Mouse (Mus musculus): ENCODE data around the gene Efcab2. TPM values are rescaled to one million over a fixed set of nuclear protein-coding genes. Genes with fewer than 3 reads are reported as not detected.

Efcab2 gene
- polyA plus RNA-seq (2015; fragmentation: Nextera tagmentation; extraction: Ambion mirVana): 3.5 and 4.5 TPM in 2 replicates

DNA sequence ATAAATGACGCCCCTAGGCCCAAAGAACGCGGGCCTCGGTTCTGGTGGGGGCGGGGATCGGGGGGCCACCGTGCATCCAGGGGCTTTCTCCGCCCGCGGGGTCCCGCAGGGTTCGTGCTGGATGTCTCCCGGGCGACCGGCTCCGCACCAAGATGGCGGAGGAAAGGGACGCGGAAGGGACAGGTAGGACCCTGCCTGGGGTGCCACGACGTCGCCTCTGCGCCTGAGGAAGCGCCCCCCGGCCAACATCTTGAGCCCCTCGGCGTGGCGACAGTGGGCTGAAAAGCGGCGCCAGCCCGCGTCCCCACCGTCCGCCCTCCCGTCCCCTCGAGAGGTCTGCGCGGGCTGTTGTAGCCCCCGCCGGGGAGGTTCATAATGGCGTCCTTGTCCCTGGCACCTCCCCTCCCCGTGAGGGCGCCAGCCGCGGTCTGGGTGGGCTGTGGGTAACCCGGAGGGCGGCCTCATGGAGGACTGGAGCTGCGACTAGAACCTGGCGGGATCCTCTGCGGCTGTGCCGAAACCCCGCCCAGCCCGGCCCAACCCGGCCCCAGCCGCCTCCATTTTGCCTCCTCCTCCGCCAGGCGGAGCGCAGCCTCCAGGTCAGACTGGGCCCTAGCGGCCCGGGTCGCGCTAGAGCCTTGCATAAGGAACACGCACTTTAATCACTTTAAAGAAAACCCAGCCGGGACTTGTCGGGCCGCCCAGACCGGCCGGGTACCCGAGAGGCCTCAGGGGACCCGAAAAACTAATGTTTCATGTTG is at the start of gene Efcab2:
Gene Efcab2 (plus strand): TSS at position 135 of the 761 bp plus-strand sequence.
- under 1% methylated on average over 64 of the region's 70 CpGs for WGBS
- Histone ChIP-seq H3K4me3 (peak within 1 kb of the TSS; percentile 63), H3K4me2 (peak within 1 kb of the TSS; percentile 55), H3K27me3 (no peaks in the 10 kb centered on the region), H3K9ac (peak within 1 kb of the TSS; percentile 76), H3K4me1 (no peaks in the 10 kb centered on the region), H3K9me3 (no peaks in the 10 kb centered on the region), H3K27ac (peak within 1 kb of the TSS; percentile 100), H3K36me3 (no peaks in the 10 kb centered on the region)
- ATAC-seq (ENCODE audit: insufficient number of reproducible peaks, low FRiP score, low TSS enrichment, low read depth): peak; percentile 96

DNA sequence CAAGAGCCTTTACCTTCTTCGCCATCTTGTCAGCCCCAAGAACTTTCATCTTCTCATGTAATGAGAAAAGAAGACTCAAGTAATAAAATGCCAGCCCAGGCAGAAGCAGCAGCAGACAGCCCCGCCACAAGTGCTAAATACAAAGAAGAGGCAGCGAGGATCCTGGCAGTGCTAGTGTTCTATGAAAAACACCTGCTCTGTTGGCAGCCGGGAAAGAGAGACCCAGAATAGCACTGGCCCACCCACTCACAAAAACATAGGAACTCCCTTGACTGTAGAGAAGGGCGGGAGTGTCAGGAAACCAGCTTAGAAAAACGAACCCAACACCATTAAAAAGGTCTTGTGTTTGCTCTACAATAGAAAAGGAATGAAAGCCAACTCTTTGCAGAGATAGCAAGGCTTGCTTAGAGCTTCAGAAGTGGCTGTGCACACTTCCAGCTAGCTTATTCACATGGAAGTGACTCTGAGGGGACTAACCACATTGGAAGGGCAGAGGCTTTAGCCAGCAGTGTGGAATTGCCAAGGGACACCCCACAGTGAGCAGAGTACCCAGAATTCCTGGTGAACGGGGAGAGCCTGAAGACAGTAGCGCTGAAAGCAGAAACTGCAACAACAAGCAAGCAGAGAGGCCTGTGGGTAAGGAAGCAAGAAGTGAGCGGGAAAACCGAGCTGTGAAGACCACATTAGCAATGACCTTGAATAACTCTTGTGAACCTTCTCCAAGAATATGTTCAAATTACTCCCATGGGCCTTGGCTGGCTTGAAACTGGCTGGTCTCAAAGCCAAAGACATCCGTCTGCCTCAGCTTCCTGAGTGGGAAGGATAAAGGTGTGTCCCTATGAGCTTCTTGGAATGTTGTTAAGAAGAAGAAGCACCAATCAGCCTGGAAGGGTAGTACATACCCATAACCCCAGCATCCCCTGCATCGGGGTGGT is 47.8 kb upstream of the Efcab2 start:
- WGBS: 66% methylated on average over 12 of the region's 12 CpGs
- ATAC-seq (ENCODE audit: insufficient number of reproducible peaks, low FRiP score, low TSS enrichment, low read depth): no peak
- no peak overlapping the region for H3K9ac ChIP-seq
- H3K4me1 ChIP-seq: 0 out of 2 replicates have a peak, but pooled peaks cover 5% of the 10 kb centered on the region
- no peak overlapping the region for H3K4me3 ChIP-seq
- no peaks in the 10 kb centered on the region for H3K36me3 ChIP-seq
- no peak overlapping the region for H3K27ac ChIP-seq
- H3K27me3 ChIP-seq: no peaks in the 10 kb centered on the region
- no peaks in the 10 kb centered on the region for H3K9me3 ChIP-seq
- no peak overlapping the region for H3K4me2 ChIP-seq

DNA sequence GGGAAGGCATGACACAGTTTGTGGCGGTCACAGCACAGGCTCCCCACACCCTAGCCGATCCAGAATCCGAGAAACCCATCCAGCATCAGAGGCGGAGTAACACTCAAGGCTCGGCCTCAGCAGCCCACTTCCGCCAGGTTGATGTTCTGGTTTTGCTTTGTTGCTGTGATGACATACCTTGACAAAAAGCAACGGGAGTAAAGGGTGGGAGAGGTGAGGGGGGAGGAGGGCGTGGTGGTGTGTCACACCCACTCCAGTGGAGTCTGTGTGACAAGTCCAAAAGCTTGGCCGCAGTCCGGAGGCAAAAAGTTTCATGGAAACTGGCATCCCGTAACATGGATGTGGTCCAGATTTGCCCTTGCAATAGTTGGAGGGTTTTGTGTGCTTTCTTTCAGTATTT is 45.6 kb upstream of the Efcab2 start:
- no peak overlapping the region for H3K4me3 ChIP-seq
- no peaks in the 10 kb centered on the region for H3K9me3 ChIP-seq
- no peaks in the 10 kb centered on the region for H3K36me3 ChIP-seq
- ATAC-seq (ENCODE audit: insufficient number of reproducible peaks, low FRiP score, low TSS enrichment, low read depth): no peak
- H3K27me3 ChIP-seq: no peaks in the 10 kb centered on the region
- no peak overlapping the region for H3K9ac ChIP-seq
- 80% methylated on average over 11 of the region's 11 CpGs for WGBS
- H3K4me2 ChIP-seq: no peak overlapping the region
- no peak overlapping the region for H3K27ac ChIP-seq
- H3K4me1 ChIP-seq: 0 out of 2 replicates have a peak, but pooled peaks cover 5% of the 10 kb centered on the region

DNA sequence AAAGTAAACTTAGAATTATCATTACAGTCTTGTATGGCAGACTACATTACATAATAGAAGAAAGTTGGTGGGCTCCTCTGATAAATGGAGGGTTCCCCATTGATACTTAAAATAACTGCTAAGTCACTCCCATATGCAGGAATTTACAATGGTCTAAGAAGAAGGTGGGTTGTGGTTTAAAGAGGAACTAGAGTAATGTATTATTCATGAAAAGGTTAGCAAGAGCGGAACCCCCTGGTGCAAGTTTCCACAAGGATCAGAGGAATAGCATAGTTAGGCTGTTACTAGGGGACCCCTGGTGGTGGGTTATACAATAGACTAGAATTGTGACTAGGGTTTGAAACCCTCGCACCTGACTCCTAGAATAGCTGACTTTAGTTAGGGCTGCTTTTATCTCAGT is 45.2 kb upstream of the Efcab2 start:
- no peak overlapping the region for H3K27ac ChIP-seq
- H3K9me3 ChIP-seq: no peaks in the 10 kb centered on the region
- no peak overlapping the region for H3K4me2 ChIP-seq
- H3K36me3 ChIP-seq: no peaks in the 10 kb centered on the region
- no peaks in the 10 kb centered on the region for H3K27me3 ChIP-seq
- no peak overlapping the region for H3K4me3 ChIP-seq
- H3K4me1 ChIP-seq: 0 out of 2 replicates have a peak, but pooled peaks cover 5% of the 10 kb centered on the region
- ATAC-seq (ENCODE audit: insufficient number of reproducible peaks, low FRiP score, low TSS enrichment, low read depth): no peak
- H3K9ac ChIP-seq: no peak overlapping the region
- 72% methylated on average over 2 of the region's 2 CpGs for WGBS

DNA sequence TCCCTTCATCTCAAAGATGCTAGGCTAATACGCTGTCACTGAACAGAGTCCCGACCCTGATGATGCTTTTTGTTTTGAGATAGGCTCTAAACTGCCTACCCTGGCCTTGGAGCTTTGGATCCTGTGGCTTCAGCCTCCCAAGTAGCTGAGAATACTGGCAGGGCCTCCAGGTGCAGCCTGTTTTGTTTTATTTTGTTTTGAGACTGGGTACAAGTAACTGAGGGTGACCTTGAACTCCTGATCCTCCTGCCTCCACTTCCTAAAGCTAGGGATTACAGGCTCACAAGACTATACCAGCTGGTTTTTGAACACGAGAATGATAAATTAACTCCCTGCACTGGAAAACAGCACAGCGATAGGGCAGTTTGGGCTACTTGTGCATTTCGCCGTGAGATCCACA is 40.7 kb upstream of the Efcab2 start:
- peaks cover 9% of the 10 kb centered on the region for H3K4me1 ChIP-seq
- WGBS: 88% methylated on average over 6 of the region's 6 CpGs
- H3K4me3 ChIP-seq: no peak overlapping the region
- ATAC-seq (ENCODE audit: insufficient number of reproducible peaks, low FRiP score, low TSS enrichment, low read depth): no peak
- no peaks in the 10 kb centered on the region for H3K27me3 ChIP-seq
- H3K9ac ChIP-seq: no peak overlapping the region
- H3K36me3 ChIP-seq: no peaks in the 10 kb centered on the region
- no peak overlapping the region for H3K4me2 ChIP-seq
- no peak overlapping the region for H3K27ac ChIP-seq
- H3K9me3 ChIP-seq: no peaks in the 10 kb centered on the region

- Histone ChIP-seq H3K27ac (no peak overlapping the region), H3K4me1 (peaks cover 9% of the 10 kb centered on the region), H3K9ac (no peak overlapping the region), H3K4me3 (no peak overlapping the region), H3K36me3 (no peaks in the 10 kb centered on the region), H3K27me3 (no peaks in the 10 kb centered on the region), H3K4me2 (no peak overlapping the region), H3K9me3 (no peaks in the 10 kb centered on the region)
- 80% methylated on average over 6 of the region's 6 CpGs for WGBS
- no peak for ATAC-seq (ENCODE audit: insufficient number of reproducible peaks, low FRiP score, low TSS enrichment, low read depth)
These were observed 37.8 kb upstream of the Efcab2 start for GRCm38 (mm10) chr1:178368121-178368520.

GRCm38 (mm10) chr1:178368548-178369271 is 37.2 kb upstream of the Efcab2 start:
- Histone ChIP-seq H3K27me3 (no peaks in the 10 kb centered on the region), H3K4me2 (peak overlapping the region; percentile 78), H3K9ac (peak overlapping the region; percentile 44), H3K27ac (peak overlapping the region; percentile 71), H3K9me3 (no peaks in the 10 kb centered on the region), H3K4me1 (peaks cover 9% of the 10 kb centered on the region), H3K36me3 (no peaks in the 10 kb centered on the region), H3K4me3 (peak overlapping the region; percentile 49)
- 2% methylated on average over 36 of the region's 36 CpGs for WGBS
- ATAC-seq (ENCODE audit: insufficient number of reproducible peaks, low FRiP score, low TSS enrichment, low read depth): peak; percentile 80

DNA sequence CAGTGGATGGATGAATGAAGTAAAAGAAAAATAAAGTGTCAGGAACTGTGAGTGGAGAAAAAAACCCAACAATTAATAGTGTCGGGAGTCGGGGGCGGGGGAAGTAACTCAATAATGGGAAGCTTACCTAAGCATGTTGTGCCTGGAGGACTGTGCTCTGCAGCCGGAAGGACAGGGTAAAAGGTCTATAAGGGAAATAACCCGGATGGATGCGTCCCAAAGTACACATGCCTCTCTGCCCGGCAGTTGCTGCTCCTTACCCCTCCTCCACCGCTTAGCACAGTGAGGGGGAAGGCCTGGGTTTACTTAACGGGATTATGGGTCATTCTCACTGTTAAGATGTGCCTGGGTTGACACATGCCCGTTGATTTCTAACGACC is 36.6 kb upstream of the Efcab2 start:
- Histone ChIP-seq H3K4me3 (peak overlapping the region; percentile 49), H3K4me2 (peak overlapping the region; percentile 78), H3K36me3 (no peaks in the 10 kb centered on the region), H3K9ac (peak overlapping the region; percentile 44), H3K9me3 (no peaks in the 10 kb centered on the region), H3K27me3 (no peaks in the 10 kb centered on the region), H3K4me1 (peaks cover 9% of the 10 kb centered on the region), H3K27ac (peak overlapping the region; percentile 71)
- 1% methylated on average over 11 of the region's 11 CpGs for WGBS
- ATAC-seq (ENCODE audit: insufficient number of reproducible peaks, low FRiP score, low TSS enrichment, low read depth): peak; percentile 69; the same call in 1 of the 2 replicates

GRCm38 (mm10) chr1:178372681-178373080 is 33.2 kb upstream of the Efcab2 start:
- ATAC-seq (ENCODE audit: insufficient number of reproducible peaks, low FRiP score, low TSS enrichment, low read depth): no peak
- Histone ChIP-seq H3K4me2 (no peak overlapping the region), H3K9me3 (no peaks in the 10 kb centered on the region), H3K4me3 (no peak overlapping the region), H3K27me3 (no peaks in the 10 kb centered on the region), H3K9ac (no peak overlapping the region), H3K4me1 (peaks cover 9% of the 10 kb centered on the region), H3K36me3 (no peaks in the 10 kb centered on the region), H3K27ac (no peak overlapping the region)
- 76% methylated on average over 4 of the region's 4 CpGs for WGBS

GRCm38 (mm10) chr1:178375381-178375780 is 30.5 kb upstream of the Efcab2 start:
- Histone ChIP-seq H3K9ac (no peak overlapping the region), H3K9me3 (no peaks in the 10 kb centered on the region), H3K36me3 (no peaks in the 10 kb centered on the region), H3K4me2 (no peak overlapping the region), H3K27ac (no peak overlapping the region), H3K4me1 (no peaks in the 10 kb centered on the region), H3K27me3 (no peaks in the 10 kb centered on the region), H3K4me3 (no peak overlapping the region)
- ATAC-seq (ENCODE audit: insufficient number of reproducible peaks, low FRiP score, low TSS enrichment, low read depth): no peak

DNA sequence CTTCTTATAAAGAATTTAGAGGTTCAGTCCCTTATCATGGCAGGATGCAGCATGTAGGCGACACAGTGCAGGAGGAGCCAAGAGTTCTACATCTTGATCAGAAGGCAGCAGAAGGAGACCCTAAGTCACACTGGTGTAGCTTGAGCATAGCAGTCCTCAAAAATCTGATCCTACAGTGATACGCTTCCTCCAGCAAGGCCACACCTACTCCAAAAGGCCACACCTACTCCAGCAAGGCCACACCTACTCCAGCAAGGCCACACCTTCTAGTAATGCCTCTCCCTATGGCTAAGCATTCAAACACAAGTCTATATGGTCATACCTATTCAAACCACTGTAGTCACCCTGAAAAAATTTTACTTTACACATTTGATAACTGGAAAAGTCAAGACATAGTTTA is 29.8 kb upstream of the Efcab2 start:
- no peaks in the 10 kb centered on the region for H3K36me3 ChIP-seq
- ATAC-seq (ENCODE audit: insufficient number of reproducible peaks, low FRiP score, low TSS enrichment, low read depth): no peak
- WGBS: 83% methylated on average over 2 of the region's 2 CpGs

More for the DNA sequence above, 29.8 kb upstream of the Efcab2 start:
- no peaks in the 10 kb centered on the region for H3K9me3 ChIP-seq
- no peak overlapping the region for H3K27ac ChIP-seq
- H3K4me1 ChIP-seq: no peaks in the 10 kb centered on the region
- no peak overlapping the region for H3K9ac ChIP-seq
- no peak overlapping the region for H3K4me3 ChIP-seq
- H3K4me2 ChIP-seq: no peak overlapping the region
- no peaks in the 10 kb centered on the region for H3K27me3 ChIP-seq
